Mouse (Mus musculus): ENCODE measurements around the gene Myl10.
A peak's percentile ranks its signal among the peaks of the same experiment; 100 is the strongest.

DNA sequence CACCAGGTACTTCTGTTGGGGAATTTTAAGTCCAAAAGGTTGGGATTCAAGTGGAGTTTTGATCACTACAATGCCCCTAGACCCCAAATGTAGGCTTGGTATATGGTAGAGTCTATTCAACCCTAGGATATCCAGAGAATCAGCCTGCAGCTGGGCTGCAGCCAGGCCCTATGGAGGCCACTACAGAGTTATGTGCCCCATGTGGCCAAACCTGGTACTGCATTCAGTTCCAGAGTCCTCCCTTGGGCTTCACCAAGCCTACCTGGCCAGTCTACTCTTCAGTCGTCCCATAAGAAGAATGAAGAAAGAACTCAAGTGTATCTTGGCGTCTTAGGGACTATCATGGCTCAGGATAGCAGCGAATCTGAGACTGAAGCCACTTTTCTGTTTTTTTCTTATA, 10.8 kb downstream of the Myl10 start:
- TF ChIP-seq GATA2 (IDR thresholded peaks at IDR 0.05; ENCODE audit: borderline replicate concordance, low read depth, low read length), result no peak
- TF ChIP-seq GATA1 (IDR thresholded peaks at IDR 0.05; ENCODE audit: borderline replicate concordance, low read length), result no peak
- peak; percentile 46; the same call in 1 of the 2 replicates for TF ChIP-seq CTCF (IDR thresholded peaks at IDR 0.05; ENCODE audit: low read depth, low read length)
- TF ChIP-seq POLR2AphosphoS5 (IDR thresholded peaks at IDR 0.05; ENCODE audit: insufficient replicate concordance, low read depth, low read length), result no peak

All from G1E (cell line).